Mouse (Mus musculus) liver, embryonic 14.5 days (tissue): ENCODE data around the gene Trpd52l3. TPM values are rescaled to one million over a fixed set of nuclear protein-coding genes. Genes with fewer than 3 reads are reported as not detected.

Experiments
- ATAC-seq: fragments of 200-750 bp; cut with Nextera tagmentation; 2 replicates; pipeline ENCODE4 v1.8.0; 2017; ENCODE audit warnings: moderate number of reproducible peaks, mild to moderate bottlenecking, moderate library complexity; ENCODE audit not compliant: insufficient read depth
- DNase-seq, 3 experiments: peaks; one replicate each; pipeline ENCODE4 v3.0.0-alpha.2; 2012 to 2013; ENCODE audit warnings: low read depth in 3 of 3, low spot score in 3 of 3
- H3K27ac ChIP-seq: fragments of 300-500 bp; sonication (generic); 2 replicates; pipeline ENCODE4 v1.5.1; 2014; ENCODE audit warnings: moderate library complexity, mild to moderate bottlenecking, control low read depth, inconsistent platforms
- H3K27me3 ChIP-seq: fragments of 300-500 bp; sonication (generic); 2 replicates; pipeline ENCODE4 v1.6.1; 2014; ENCODE audit warnings: mild to moderate bottlenecking, low read length, moderate library complexity; ENCODE audit not compliant: control insufficient read depth, insufficient read depth
- H3K36me3 ChIP-seq: fragments of 300-500 bp; sonication (generic); replicated peaks from 2 replicates; pipeline ENCODE4 v1.6.1; 2014; ENCODE audit warnings: low read depth; ENCODE audit not compliant: control insufficient read depth, insufficient read depth
- H3K4me1 ChIP-seq, 2 experiments: fragments of 200-500 bp in 1 of 2; fragments of 300-500 bp in 1 of 2; sonication (generic) in 1 of 2; replicated peaks; 2 replicates each; pipeline ENCODE4 v1.6.1; 2012 to 2014; ENCODE audit warnings: antibody characterized with exemption in 1 of 2, inconsistent platforms in 1 of 2, low read length in 1 of 2; ENCODE audit not compliant: control insufficient read depth in 2 of 2, insufficient read depth in 2 of 2
- H3K4me2 ChIP-seq: fragments of 300-500 bp; sonication (generic); 2 replicates; pipeline ENCODE4 v1.6.1; 2014; ENCODE audit warnings: low read depth, mild to moderate bottlenecking, control low read depth, moderate library complexity
- H3K4me3 ChIP-seq, 2 experiments: fragments of 200-500 bp in 1 of 2; fragments of 300-500 bp in 1 of 2; sonication (generic) in 1 of 2; 2 replicates each; pipeline ENCODE4 v1.5.1; 2012 to 2014; ENCODE audit warnings: low read depth in 2 of 2, low read length in 2 of 2, mild to moderate bottlenecking in 2 of 2, control low read depth in 1 of 2, inconsistent platforms in 1 of 2, moderate library complexity in 1 of 2; ENCODE audit not compliant: insufficient read depth in 1 of 2
- H3K9ac ChIP-seq: fragments of 300-500 bp; sonication (generic); replicated peaks from 2 replicates; pipeline ENCODE4 v1.6.1; 2014; ENCODE audit warnings: mild to moderate bottlenecking, control low read depth, moderate library complexity
- H3K9me3 ChIP-seq: fragments of 300-500 bp; sonication (generic); 2 replicates; pipeline ENCODE4 v1.6.1; 2016; ENCODE audit warnings: low read length, mixed read lengths; ENCODE audit not compliant: control insufficient read depth
- CTCF ChIP-seq: IDR thresholded peaks from 2 replicates; pipeline ENCODE4 v1.5.1; 2016; ENCODE audit warnings: antibody characterized with exemption, low read depth, control low read depth
- EP300 ChIP-seq: IDR thresholded peaks from 2 replicates; pipeline ENCODE4 v1.6.1; 2016; ENCODE audit warnings: antibody characterized with exemption, low read depth
- WGBS: fragments of 180-500 bp; shearing (Covaris S2); extraction: QIAGEN DNeasy Blood & Tissue Kit; methylation state at CpG from one replicate; pipeline ENCODE4 v1.1.7; 2014; ENCODE audit not compliant: insufficient replicate concordance; 5-methylcytosine and 5-hydroxymethylcytosine counted together
- polyA plus RNA-seq, 2 experiments: library from polyadenylated mRNA; depleted of rRNA in 1 of 2; stranded (reverse) in 1 of 2; unstranded in 1 of 2; fragments of >200 nt; fragmentation: Nextera tagmentation in 1 of 2; extraction: Ambion mirVana in 1 of 2; gene quantifications; 2 replicates each; pipeline versions ENCODE4 v1.2.1 to v1.2.3; 2012 to 2014

Gene Trpd52l3
- polyA plus RNA-seq (2012; rRNA removed) (not detected in 2 replicates), polyA plus RNA-seq (2014; fragmentation: Nextera tagmentation; extraction: Ambion mirVana) (not detected in 2 replicates)

DNA sequence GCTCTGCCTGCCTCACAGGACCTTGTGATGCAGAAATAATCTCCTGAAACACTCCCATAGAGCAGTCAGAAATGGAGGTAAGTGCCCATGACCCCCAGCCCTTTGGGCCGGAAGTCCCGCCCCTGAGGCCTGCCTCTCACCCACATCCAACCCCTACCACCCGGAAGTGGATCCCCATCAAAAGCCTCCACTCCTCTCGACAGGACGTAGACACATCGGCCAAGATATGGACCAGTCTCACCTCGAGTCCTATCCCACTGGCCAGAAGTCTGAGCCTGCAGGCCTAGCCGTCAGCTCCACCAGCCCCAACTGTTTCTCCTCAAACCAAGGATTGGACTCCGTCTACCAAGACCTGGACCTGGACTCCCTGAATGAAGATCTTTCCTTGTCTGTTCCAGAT, at the start of gene Trpd52l3:
TSS of gene Trpd52l3 (plus strand) at position 170 of the 400 bp plus-strand sequence.
- no peak for ATAC-seq

DNA sequence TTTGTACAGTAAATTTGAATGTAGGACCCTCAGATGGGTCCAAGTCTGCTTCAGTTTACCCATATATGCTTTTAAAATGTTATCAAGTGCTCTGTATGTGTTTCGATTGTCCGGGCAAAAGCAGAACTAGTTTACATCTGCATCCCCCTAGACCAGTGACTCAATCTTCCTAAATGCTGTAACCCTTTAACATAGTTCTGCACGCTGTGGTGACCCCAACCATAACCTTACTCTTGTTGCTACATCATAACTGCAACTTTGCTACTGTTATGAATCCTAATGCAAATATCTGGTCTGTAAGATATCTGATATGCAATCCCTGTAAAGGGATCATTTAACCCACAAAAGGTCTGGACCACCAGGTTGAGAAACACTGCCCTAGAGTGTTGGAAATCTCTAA, 49.8 kb upstream of the Trpd52l3 start:
- no peaks in the 10 kb centered on the region for H3K4me1 ChIP-seq
- H3K4me3 ChIP-seq = no peak overlapping the region
- no peaks in the 10 kb centered on the region for H3K27me3 ChIP-seq
- 54% methylated on average over 3 of the region's 3 CpGs for WGBS
- no peak overlapping the region for H3K4me2 ChIP-seq
- no peak overlapping the region for H3K9ac ChIP-seq
- no peaks in the 10 kb centered on the region for H3K36me3 ChIP-seq
- no peaks in the 10 kb centered on the region for H3K9me3 ChIP-seq
- TF ChIP-seq EP300 = no peak
- TF ChIP-seq CTCF = no peak
- DNase-seq (no peak), ATAC-seq (no peak)
- no peak overlapping the region for H3K27ac ChIP-seq

More for the DNA sequence above, at the start of gene Trpd52l3:
- Histone ChIP-seq H3K27ac (no peak within 1 kb of the TSS), H3K4me3 (no peak within 1 kb of the TSS), H3K9ac (no peak within 1 kb of the TSS), H3K9me3 (no peaks in the 10 kb centered on the region), H3K4me2 (no peak within 1 kb of the TSS), H3K36me3 (no peaks in the 10 kb centered on the region), H3K27me3 (no peaks in the 10 kb centered on the region), H3K4me1 (no peaks in the 10 kb centered on the region)
- no peak for TF ChIP-seq EP300
- no peak for TF ChIP-seq CTCF
- DNase-seq = no peak
- WGBS = 72% methylated on average over 9 of the region's 9 CpGs

DNA sequence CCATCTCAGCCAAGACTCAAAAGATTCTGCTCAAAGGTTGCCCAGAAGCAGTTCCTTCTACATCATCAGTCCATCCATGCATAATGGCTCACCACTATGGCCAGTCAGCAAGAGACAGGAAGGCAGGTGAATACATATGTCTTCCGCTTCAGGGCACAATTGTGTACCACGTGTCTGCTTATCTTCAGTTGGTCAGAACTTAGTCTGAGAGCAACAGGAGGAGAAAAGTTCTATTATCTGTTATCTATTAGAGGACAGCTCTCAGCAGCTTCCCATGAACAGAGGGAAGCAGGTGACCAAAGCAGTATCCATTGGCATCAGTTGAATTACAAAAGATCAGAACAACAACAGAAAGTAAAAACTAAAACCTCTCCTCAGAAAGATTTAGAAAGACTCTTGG, 48.1 kb upstream of the Trpd52l3 start:
- Histone ChIP-seq H3K4me2 (no peak overlapping the region), H3K9ac (no peak overlapping the region), H3K9me3 (no peaks in the 10 kb centered on the region), H3K4me3 (no peak overlapping the region), H3K36me3 (no peaks in the 10 kb centered on the region), H3K27ac (no peak overlapping the region), H3K4me1 (no peaks in the 10 kb centered on the region), H3K27me3 (no peaks in the 10 kb centered on the region)
- DNase-seq (no peak), ATAC-seq (no peak)
- no peak for TF ChIP-seq CTCF
- TF ChIP-seq EP300 = no peak
- WGBS = 35% methylated on average over 2 of the region's 2 CpGs

GRCm38 (mm10) chr19:29960906-29961305, 42.7 kb upstream of the Trpd52l3 start:
- Histone ChIP-seq H3K4me3 (no peak overlapping the region), H3K27me3 (no peaks in the 10 kb centered on the region), H3K36me3 (no peaks in the 10 kb centered on the region), H3K9ac (no peak overlapping the region), H3K27ac (no peak overlapping the region), H3K9me3 (no peaks in the 10 kb centered on the region), H3K4me1 (no peaks in the 10 kb centered on the region), H3K4me2 (no peak overlapping the region)
- WGBS = 54% methylated on average over 4 of the region's 4 CpGs
- ATAC-seq (no peak), DNase-seq (no peak)
- no peak for TF ChIP-seq CTCF
- no peak for TF ChIP-seq EP300

- no peaks in the 10 kb centered on the region for H3K36me3 ChIP-seq
- no peak overlapping the region for H3K4me2 ChIP-seq
- H3K9ac ChIP-seq = no peak overlapping the region
- 15% methylated on average over 6 of the region's 6 CpGs for WGBS
- no peaks in the 10 kb centered on the region for H3K9me3 ChIP-seq
- no peak overlapping the region for H3K27ac ChIP-seq
- TF ChIP-seq CTCF (no peak), EP300 (no peak)
- no peak for ATAC-seq
- H3K27me3 ChIP-seq = no peaks in the 10 kb centered on the region
- no peaks in the 10 kb centered on the region for H3K4me1 ChIP-seq
- DNase-seq = no peak
- no peak overlapping the region for H3K4me3 ChIP-seq
Observed at GRCm38 (mm10) chr19:29961842-29962241, 41.7 kb upstream of the Trpd52l3 start.
